Mouse (Mus musculus) stomach, postnatal 0 days (tissue): ENCODE data around the gene Prss35.

ENCODE experiments used
- CTCF ChIP-seq: IDR thresholded peaks from 2 replicates; pipeline ENCODE4 v1.5.1; 2016; ENCODE audit warnings: antibody characterized with exemption, low read depth, mild to moderate bottlenecking, moderate library complexity
- EP300 ChIP-seq: optimal IDR thresholded peaks from 2 replicates; pipeline ENCODE3; 2016; ENCODE audit warnings: antibody characterized with exemption

DNA sequence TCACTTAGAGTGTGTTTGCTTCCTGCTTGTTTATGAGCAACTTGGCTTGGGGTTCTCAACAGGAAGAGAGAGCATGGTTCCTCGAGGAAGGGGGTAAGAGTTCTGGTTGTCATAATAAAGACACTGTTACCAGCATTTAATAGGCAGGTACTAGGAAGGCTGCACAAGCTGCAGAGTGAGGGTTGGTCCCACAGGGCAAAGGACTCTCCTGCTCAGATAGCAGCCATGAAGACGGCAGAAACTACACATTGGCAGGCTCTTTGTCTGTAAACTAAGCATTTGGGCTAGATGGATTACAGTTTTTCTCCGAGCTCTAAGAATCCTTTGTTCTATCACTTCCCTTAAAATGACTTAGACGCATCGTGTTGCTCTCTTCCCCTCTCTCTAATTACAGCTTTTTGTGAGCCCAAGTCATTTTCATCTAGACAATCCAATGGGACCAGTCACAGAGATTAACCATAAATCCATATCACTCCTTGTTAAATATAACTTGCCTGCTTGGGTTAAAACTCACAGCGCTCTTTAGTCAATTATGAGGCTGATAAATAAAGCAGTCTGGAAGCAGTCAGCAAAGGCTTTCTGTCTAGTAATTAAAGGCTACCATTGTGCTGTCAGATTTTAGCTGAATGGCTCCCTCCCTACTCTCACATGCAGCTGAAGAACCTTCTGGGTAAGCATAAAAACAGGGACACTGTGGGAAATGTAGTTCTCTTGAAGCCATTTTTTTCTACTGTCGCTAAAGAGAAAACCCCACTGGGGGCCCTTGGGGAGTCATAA lies 17.7 kb upstream of the Prss35 start:
- TF ChIP-seq CTCF, result no peak
- TF ChIP-seq EP300, result no peak
